Mouse (Mus musculus) erythroblast, embryonic 14.5 days (primary cell): ENCODE measurements around the gene Gmppb.

ENCODE experiments used
- GATA1 ChIP-seq: IDR thresholded peaks from 2 replicates; pipeline ENCODE4 v1.6.1; 2012; ENCODE audit warnings: low read length, inconsistent platforms, mixed read lengths
- TAL1 ChIP-seq: IDR thresholded peaks from 3 replicates; pipeline ENCODE4 v1.6.1; 2012; ENCODE audit warnings: low read length, inconsistent platforms, mixed read lengths

DNA sequence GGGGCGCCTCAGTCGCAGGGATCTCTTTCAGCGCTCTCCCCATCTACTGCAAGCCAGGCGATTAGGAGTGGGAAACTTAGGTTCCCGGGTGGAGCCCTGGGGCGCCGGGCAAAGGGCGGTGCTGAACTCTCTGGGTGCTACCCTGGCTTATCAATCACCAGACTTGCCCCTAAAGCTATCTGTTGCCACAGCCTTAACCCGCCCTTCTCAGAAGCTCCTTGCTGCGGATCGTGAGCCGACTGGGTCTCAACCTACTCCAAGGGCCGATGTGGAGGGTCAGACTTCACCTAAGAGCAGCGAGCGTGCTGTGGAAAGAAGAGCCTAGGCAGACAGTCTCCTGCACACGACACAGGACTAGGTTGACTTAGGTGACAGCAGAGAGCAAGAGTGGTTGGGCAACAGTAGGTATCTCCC, 46.0 kb downstream of the Gmppb start:
- TF ChIP-seq GATA1 (peak; percentile 95), TAL1 (peak; percentile 97)
